Mouse (Mus musculus): Measurements from ENCODE around the gene Gm10944. TPM values are rescaled to one million over a fixed set of nuclear protein-coding genes. Genes with fewer than 3 reads are reported as not detected.
A peak's percentile ranks its signal among the peaks of the same experiment; 100 is the strongest.

Gene Gm10944
- not detected for total RNA-seq (2021)
- long read RNA-seq, experiment 1, result 0 reads
- long read RNA-seq, experiment 2, result 0 reads

- intact Hi-C loops (cut with DNase I), result no loop called here
- Histone ChIP-seq H3K4me3 (no peak within 1 kb of the TSS), H3K27ac (no peak within 1 kb of the TSS)
- TF ChIP-seq CTCF (IDR thresholded peaks at IDR 0.05), result no peak
- no peak for DNase-seq (ENCODE audit: extremely low spot score in 1 of 2, low spot score in 2 of 2)
Measured at GRCm38 (mm10) chr10:10681048-10681447, at the start of gene Gm10944. Gene Gm10944, plus strand, starts transcription at chr10:10681348.

- Histone ChIP-seq H3K4me3 (no peak overlapping the region), H3K27ac (no peak overlapping the region)
- no peak for TF ChIP-seq CTCF (IDR thresholded peaks at IDR 0.05)
- intact Hi-C loops (cut with DNase I), result no loop called here
- DNase-seq (ENCODE audit: extremely low spot score in 1 of 2, low spot score in 2 of 2), result no peak
Measured at GRCm38 (mm10) chr10:10655991-10656390, 25.2 kb upstream of the Gm10944 start.

GRCm38 (mm10) chr10:10656621-10657020, 24.5 kb upstream of the Gm10944 start:
- Histone ChIP-seq H3K27ac (no peak overlapping the region), H3K4me3 (no peak overlapping the region)
- DNase-seq (ENCODE audit: extremely low spot score in 1 of 2, low spot score in 2 of 2), result no peak
- TF ChIP-seq CTCF (IDR thresholded peaks at IDR 0.05), result no peak
- intact Hi-C loops (cut with DNase I), result no loop called here

- no peak for TF ChIP-seq CTCF (IDR thresholded peaks at IDR 0.05)
- Histone ChIP-seq H3K4me3 (no peak overlapping the region), H3K27ac (no peak overlapping the region)
- intact Hi-C loops (cut with DNase I), result no loop called here
- no peak for DNase-seq (ENCODE audit: extremely low spot score in 1 of 2, low spot score in 2 of 2)
Measured at GRCm38 (mm10) chr10:10659161-10659560, 22.0 kb upstream of the Gm10944 start.

GRCm38 (mm10) chr10:10659976-10660375, 21.2 kb upstream of the Gm10944 start:
- no peak for TF ChIP-seq CTCF (IDR thresholded peaks at IDR 0.05)
- DNase-seq (ENCODE audit: extremely low spot score in 1 of 2, low spot score in 2 of 2), result no peak
- intact Hi-C loops (cut with DNase I), result no loop called here
- Histone ChIP-seq H3K27ac (no peak overlapping the region), H3K4me3 (no peak overlapping the region)

- intact Hi-C loops (cut with DNase I), result loop anchor here (5.0 kb wide), 3 partner anchors 77 to 393 kb away; partner anchors contain the start of gene Grm1
- Histone ChIP-seq H3K4me3 (peak overlapping the region; percentile 44), H3K27ac (peak overlapping the region; percentile 78)
- no peak for TF ChIP-seq CTCF (IDR thresholded peaks at IDR 0.05)
- DNase-seq (ENCODE audit: extremely low spot score in 1 of 2, low spot score in 2 of 2), result peak; percentile 29 to 69
Measured at GRCm38 (mm10) chr10:10688907-10689667, 7.9 kb downstream of the Gm10944 start.

GRCm38 (mm10) chr10:10689668-10690223, 8.6 kb downstream of the Gm10944 start:
- no peak for DNase-seq (ENCODE audit: extremely low spot score in 1 of 2, low spot score in 2 of 2)
- Histone ChIP-seq H3K4me3 (peak overlapping the region; percentile 44), H3K27ac (peak overlapping the region; percentile 78)
- intact Hi-C loops (cut with DNase I), result loop anchor here (5.0 kb wide), 4 partner anchors 77 to 393 kb away; partner anchors contain the start of gene Grm1
- no peak for TF ChIP-seq CTCF (IDR thresholded peaks at IDR 0.05)

- H3K4me3 ChIP-seq, result no peak overlapping the region
- intact Hi-C loops (cut with DNase I), result no loop called here
- no peak overlapping the region; the same call in 1 of the 2 replicates for H3K27ac ChIP-seq
- TF ChIP-seq CTCF (IDR thresholded peaks at IDR 0.05), result no peak
- peak in 1 of 2 experiments; percentile 19 for DNase-seq (ENCODE audit: extremely low spot score in 1 of 2, low spot score in 2 of 2)
Measured at GRCm38 (mm10) chr10:10697497-10697896, 16.3 kb downstream of the Gm10944 start.

- intact Hi-C loops (cut with DNase I), result no loop called here
- H3K27ac ChIP-seq, result no peak overlapping the region
- no peak for TF ChIP-seq CTCF (IDR thresholded peaks at IDR 0.05)
- DNase-seq (ENCODE audit: extremely low spot score in 1 of 2, low spot score in 2 of 2), result no peak
- H3K4me3 ChIP-seq, result no peak overlapping the region
Measured at GRCm38 (mm10) chr10:10700903-10701302, 19.8 kb downstream of the Gm10944 start.

- no peak overlapping the region for H3K27ac ChIP-seq
- intact Hi-C loops (cut with DNase I), result no loop called here
Measured at GRCm38 (mm10) chr10:10701326-10701725, 20.2 kb downstream of the Gm10944 start.

GRCm38 (mm10) chr10:10708031-10708430, 26.9 kb downstream of the Gm10944 start:
- Histone ChIP-seq H3K4me3 (no peak overlapping the region), H3K27ac (no peak overlapping the region)
- no peak for DNase-seq (ENCODE audit: extremely low spot score in 1 of 2, low spot score in 2 of 2)
- TF ChIP-seq CTCF (IDR thresholded peaks at IDR 0.05), result no peak
- intact Hi-C loops (cut with DNase I), result no loop called here

More at GRCm38 (mm10) chr10:10701326-10701725, 20.2 kb downstream of the Gm10944 start:
- no peak for TF ChIP-seq CTCF (IDR thresholded peaks at IDR 0.05)
- DNase-seq (ENCODE audit: extremely low spot score in 1 of 2, low spot score in 2 of 2), result no peak
- H3K4me3 ChIP-seq, result no peak overlapping the region

GRCm38 (mm10) chr10:10710359-10710758, 29.2 kb downstream of the Gm10944 start:
- DNase-seq (ENCODE audit: extremely low spot score in 1 of 2, low spot score in 2 of 2), result no peak
- no peak for TF ChIP-seq CTCF (IDR thresholded peaks at IDR 0.05)
- intact Hi-C loops (cut with DNase I), result no loop called here
- no peak overlapping the region for H3K4me3 ChIP-seq
- no peak overlapping the region for H3K27ac ChIP-seq
